Mouse (Mus musculus): ENCODE measurements around the gene Wasf1. TPM values are rescaled to one million over a fixed set of nuclear protein-coding genes. Genes with fewer than 3 reads are reported as not detected.

The Wasf1 gene
- polyA plus RNA-seq, 1 experiment from 2014 or later, result 31.3 TPM

DNA sequence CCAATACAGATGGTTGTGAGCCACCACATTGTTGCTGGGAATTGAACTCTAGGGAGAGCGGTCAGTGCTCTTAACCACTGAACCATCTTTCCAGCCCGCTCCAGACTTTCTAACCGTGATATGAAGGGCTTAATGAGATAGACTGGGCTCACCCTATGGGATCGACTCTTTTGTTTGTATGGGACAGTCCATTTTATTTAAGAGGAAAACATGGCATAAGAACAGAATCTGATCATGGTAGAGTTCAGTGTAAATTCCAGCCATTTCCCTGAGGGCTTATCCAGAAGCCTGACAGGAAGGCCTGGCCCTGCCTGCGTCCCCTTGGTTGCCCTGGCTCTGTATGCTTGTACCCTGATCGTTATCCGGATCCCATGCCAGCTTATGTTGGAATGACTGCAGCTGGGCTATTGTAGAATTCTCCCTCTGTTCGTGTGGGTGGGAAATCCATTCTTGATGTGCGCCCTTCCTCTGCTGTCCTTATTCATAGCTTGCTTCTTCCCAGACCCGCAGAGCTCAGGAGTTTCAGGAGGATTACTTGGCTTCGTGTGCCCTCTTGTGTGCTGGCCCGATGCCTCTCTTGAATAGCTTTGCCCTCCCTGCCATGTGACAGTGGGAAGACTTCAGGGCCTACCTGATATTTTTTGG, 87.4 kb downstream of the Wasf1 start:
- Histone ChIP-seq H3K4me2 (no peak overlapping the region), H3K27ac (no peak overlapping the region), H3K4me3 (replicated peaks) (no peak overlapping the region), H3K9ac (replicated peaks) (no peak overlapping the region), H3K27me3 (peaks cover 5% of the 10 kb centered on the region; the same call in 1 of the 2 replicates), H3K4me1 (replicated peaks) (peaks cover 15% of the 10 kb centered on the region), H3K36me3 (no peaks in the 10 kb centered on the region), H3K9me3 (no peaks in the 10 kb centered on the region)
- ATAC-seq (ENCODE audit: insufficient number of reproducible peaks, insufficient read depth, low FRiP score, low TSS enrichment, low read depth), result no peak
- 82% methylated on average over 12 of the region's 12 CpGs for WGBS

- H3K4me3 ChIP-seq (replicated peaks), result no peak overlapping the region
- 81% methylated on average over 5 of the region's 5 CpGs for WGBS
- no peak for ATAC-seq (ENCODE audit: insufficient number of reproducible peaks, insufficient read depth, low FRiP score, low TSS enrichment, low read depth)
- no peaks in the 10 kb centered on the region for H3K36me3 ChIP-seq
- no peaks in the 10 kb centered on the region for H3K9me3 ChIP-seq
- peaks cover 15% of the 10 kb centered on the region for H3K4me1 ChIP-seq (replicated peaks)
- no peak overlapping the region for H3K9ac ChIP-seq (replicated peaks)
- no peak overlapping the region for H3K27ac ChIP-seq
- H3K4me2 ChIP-seq, result no peak overlapping the region
- H3K27me3 ChIP-seq, result peaks cover 5% of the 10 kb centered on the region; the same call in 1 of the 2 replicates
Measured at GRCm38 (mm10) chr10:40971256-40971655, 88.0 kb downstream of the Wasf1 start.

- peaks cover 3% of the 10 kb centered on the region; the same call in 1 of the 2 replicates for H3K4me1 ChIP-seq (replicated peaks)
Measured at GRCm38 (mm10) chr10:40983761-40984160, 100.5 kb downstream of the Wasf1 start.

DNA sequence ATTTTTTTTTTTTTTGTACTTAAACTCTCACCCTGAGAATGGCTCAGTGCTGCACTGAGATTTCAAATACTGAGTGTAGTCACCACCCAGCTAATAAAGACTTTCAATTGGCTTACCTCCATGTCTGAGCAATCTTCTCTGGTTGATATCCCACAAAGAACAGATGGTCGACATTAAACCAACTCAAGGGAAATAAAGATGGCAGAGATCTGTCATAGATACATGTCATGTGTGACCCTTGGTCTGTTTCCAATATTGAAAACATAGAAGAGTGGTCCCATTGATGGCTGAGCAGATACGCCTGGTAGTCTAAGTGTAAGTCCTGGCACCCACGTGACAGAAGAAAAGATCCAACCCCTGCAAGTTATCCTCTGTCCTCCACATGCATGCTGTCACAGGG, 101.3 kb downstream of the Wasf1 start:
- no peak overlapping the region for H3K27ac ChIP-seq

More at GRCm38 (mm10) chr10:40983761-40984160, 100.5 kb downstream of the Wasf1 start:
- no peaks in the 10 kb centered on the region for H3K27me3 ChIP-seq
- H3K36me3 ChIP-seq, result no peaks in the 10 kb centered on the region
- no peak overlapping the region for H3K27ac ChIP-seq
- ATAC-seq (ENCODE audit: insufficient number of reproducible peaks, insufficient read depth, low FRiP score, low TSS enrichment, low read depth), result no peak
- H3K9ac ChIP-seq (replicated peaks), result no peak overlapping the region
- no peak overlapping the region for H3K4me2 ChIP-seq
- no peaks in the 10 kb centered on the region for H3K9me3 ChIP-seq
- no peak overlapping the region for H3K4me3 ChIP-seq (replicated peaks)

GRCm38 (mm10) chr10:40985350-40985749, 102.1 kb downstream of the Wasf1 start:
- H3K4me1 ChIP-seq (replicated peaks), result peaks cover 3% of the 10 kb centered on the region; the same call in 1 of the 2 replicates
- H3K27ac ChIP-seq, result no peak overlapping the region
- peak overlapping the region; percentile 42; the same call in 1 of the 2 replicates for H3K9ac ChIP-seq (replicated peaks)
- no peak for ATAC-seq (ENCODE audit: insufficient number of reproducible peaks, insufficient read depth, low FRiP score, low TSS enrichment, low read depth)
- no peaks in the 10 kb centered on the region for H3K27me3 ChIP-seq
- 21% methylated on average over 12 of the region's 13 CpGs for WGBS
- no peaks in the 10 kb centered on the region for H3K9me3 ChIP-seq
- no peaks in the 10 kb centered on the region for H3K36me3 ChIP-seq
- peak overlapping the region; percentile 40 for H3K4me2 ChIP-seq
- no peak overlapping the region for H3K4me3 ChIP-seq (replicated peaks)

More for the DNA sequence above, 101.3 kb downstream of the Wasf1 start:
- no peak overlapping the region for H3K4me2 ChIP-seq
- H3K9me3 ChIP-seq, result no peaks in the 10 kb centered on the region
- H3K36me3 ChIP-seq, result no peaks in the 10 kb centered on the region
- 88% methylated on average over 3 of the region's 3 CpGs for WGBS
- H3K4me3 ChIP-seq (replicated peaks), result no peak overlapping the region
- H3K4me1 ChIP-seq (replicated peaks), result peaks cover 3% of the 10 kb centered on the region; the same call in 1 of the 2 replicates
- ATAC-seq (ENCODE audit: insufficient number of reproducible peaks, insufficient read depth, low FRiP score, low TSS enrichment, low read depth), result no peak
- no peaks in the 10 kb centered on the region for H3K27me3 ChIP-seq
- H3K9ac ChIP-seq (replicated peaks), result no peak overlapping the region

Other genes with a start within 250 kb of the Wasf1 start
- gene Mettl24, start 200.2 kb upstream of the Wasf1 start, polyA plus RNA-seq (2016; fragmentation: Nextera tagmentation; extraction: Ambion mirVana), result 1.00 and 1.5 TPM in 2 replicates
- gene Cdc40, start 164 bp upstream of the Wasf1 start, polyA plus RNA-seq (2016; fragmentation: Nextera tagmentation; extraction: Ambion mirVana), result 39.6 and 41.7 TPM in 2 replicates
- gene Gpr6, start 188.8 kb downstream of the Wasf1 start, polyA plus RNA-seq (2016; fragmentation: Nextera tagmentation; extraction: Ambion mirVana), result not detected in 2 replicates

All from limb, embryonic 12.5 days (tissue).